Mouse (Mus musculus) stomach, postnatal 0 days (tissue): ENCODE measurements around the gene Lrrc36. TPM values are rescaled to one million over a fixed set of nuclear protein-coding genes. Genes with fewer than 3 reads are reported as not detected.

Experiments
- ATAC-seq: fragments of 200-750 bp; cut with Nextera tagmentation; 2 replicates; pipeline ENCODE4 v1.8.0; 2017; ENCODE audit not compliant: low FRiP score, low TSS enrichment
- DNase-seq: peaks from one replicate; pipeline ENCODE4 v3.0.0-alpha.2; 2016; ENCODE audit warnings: low spot score
- H3K27ac ChIP-seq: fragments of 300-500 bp; sonication (generic); replicated peaks from 2 replicates; pipeline ENCODE4 v1.5.1; 2014; ENCODE audit warnings: mild to moderate bottlenecking, control low read depth
- H3K27me3 ChIP-seq: fragments of 300-500 bp; sonication (generic); 2 replicates; pipeline ENCODE4 v1.6.1; 2014; ENCODE audit warnings: low read length; ENCODE audit not compliant: control insufficient read depth, insufficient read depth
- H3K36me3 ChIP-seq: fragments of 300-500 bp; sonication (generic); 2 replicates; pipeline ENCODE4 v1.6.1; 2014; ENCODE audit warnings: low read length, mixed read lengths; ENCODE audit not compliant: control insufficient read depth, insufficient read depth
- H3K4me1 ChIP-seq: fragments of 300-500 bp; sonication (generic); replicated peaks from 2 replicates; pipeline ENCODE4 v1.6.1; 2014; ENCODE audit warnings: antibody characterized with exemption; ENCODE audit not compliant: control insufficient read depth, insufficient read depth
- H3K4me2 ChIP-seq: fragments of 300-500 bp; sonication (generic); replicated peaks from 2 replicates; pipeline ENCODE4 v1.6.1; 2014; ENCODE audit warnings: low read depth, mild to moderate bottlenecking, control low read depth, moderate library complexity
- H3K4me3 ChIP-seq: fragments of 300-500 bp; sonication (generic); 2 replicates; pipeline ENCODE4 v1.5.1; 2014; ENCODE audit warnings: low read depth, low read length, control low read depth
- H3K9ac ChIP-seq: fragments of 300-500 bp; sonication (generic); 2 replicates; pipeline ENCODE4 v1.6.1; 2014; ENCODE audit warnings: mild to moderate bottlenecking, low read length, control low read depth, mixed read lengths
- H3K9me3 ChIP-seq: fragments of 300-500 bp; sonication (generic); 2 replicates; pipeline ENCODE4 v1.6.1; 2016; ENCODE audit warnings: low read length; ENCODE audit not compliant: control insufficient read depth
- CTCF ChIP-seq: IDR thresholded peaks from 2 replicates; pipeline ENCODE4 v1.5.1; 2016; ENCODE audit warnings: antibody characterized with exemption, low read depth, mild to moderate bottlenecking, moderate library complexity
- EP300 ChIP-seq: optimal IDR thresholded peaks from 2 replicates; pipeline ENCODE3; 2016; ENCODE audit warnings: antibody characterized with exemption
- WGBS: fragments of 180-500 bp; shearing (Covaris S2); extraction: QIAGEN DNeasy Blood & Tissue Kit; methylation state at CpG from one replicate; pipeline ENCODE4 v1.1.7; 2014; 5-methylcytosine and 5-hydroxymethylcytosine counted together
- polyA plus RNA-seq: library from polyadenylated mRNA; unstranded; fragments of >200 nt; fragmentation: Nextera tagmentation; extraction: Ambion mirVana; gene quantifications from 2 replicates; pipeline ENCODE4 v1.2.1, GENCODE M21; 2015

Gene Lrrc36
- polyA plus RNA-seq, 1 experiment from 2014 or later, result 0.08 TPM

GRCm38 (mm10) chr8:105441433-105441832 lies 28.1 kb downstream of the Lrrc36 start:
- Histone ChIP-seq H3K36me3 (no peaks in the 10 kb centered on the region), H3K4me3 (no peak overlapping the region), H3K9ac (no peak overlapping the region), H3K4me2 (no peak overlapping the region), H3K4me1 (no peaks in the 10 kb centered on the region), H3K9me3 (no peaks in the 10 kb centered on the region), H3K27ac (no peak overlapping the region), H3K27me3 (0 out of 2 replicates have a peak, but pooled peaks cover 2% of the 10 kb centered on the region)
- DNase-seq (peak; percentile 71), ATAC-seq (peak; percentile 40; the same call in 1 of the 2 replicates)
- TF ChIP-seq EP300 (no peak), CTCF (peak; percentile 71)
- WGBS, result 11% methylated on average over 6 of the region's 6 CpGs

GRCm38 (mm10) chr8:105442661-105443060 lies 29.3 kb downstream of the Lrrc36 start:
- Histone ChIP-seq H3K36me3 (no peaks in the 10 kb centered on the region), H3K27me3 (0 out of 2 replicates have a peak, but pooled peaks cover 2% of the 10 kb centered on the region), H3K9ac (no peak overlapping the region), H3K9me3 (no peaks in the 10 kb centered on the region), H3K4me3 (no peak overlapping the region), H3K27ac (no peak overlapping the region), H3K4me2 (no peak overlapping the region), H3K4me1 (no peaks in the 10 kb centered on the region)
- DNase-seq (no peak), ATAC-seq (no peak)
- 88% methylated on average over 5 of the region's 5 CpGs for WGBS
- TF ChIP-seq CTCF (no peak), EP300 (no peak)

GRCm38 (mm10) chr8:105445296-105446126 lies 32.1 kb downstream of the Lrrc36 start:
- no peaks in the 10 kb centered on the region for H3K4me1 ChIP-seq
- no peaks in the 10 kb centered on the region for H3K27me3 ChIP-seq
- H3K4me3 ChIP-seq, result no peak overlapping the region
- no peak overlapping the region for H3K9ac ChIP-seq
- ATAC-seq (no peak), DNase-seq (no peak)
- no peaks in the 10 kb centered on the region for H3K36me3 ChIP-seq
- no peak overlapping the region for H3K27ac ChIP-seq
- no peak for TF ChIP-seq EP300
- TF ChIP-seq CTCF, result no peak
- WGBS, result 31% methylated on average over 11 of the region's 11 CpGs
- no peak overlapping the region for H3K4me2 ChIP-seq
- H3K9me3 ChIP-seq, result no peaks in the 10 kb centered on the region

GRCm38 (mm10) chr8:105446127-105446552 lies 32.8 kb downstream of the Lrrc36 start:
- 37% methylated on average over 4 of the region's 4 CpGs for WGBS
- no peaks in the 10 kb centered on the region for H3K9me3 ChIP-seq
- no peak for ATAC-seq
- H3K4me3 ChIP-seq, result no peak overlapping the region
- no peaks in the 10 kb centered on the region for H3K27me3 ChIP-seq
- H3K4me1 ChIP-seq, result no peaks in the 10 kb centered on the region
- H3K4me2 ChIP-seq, result no peak overlapping the region
- H3K9ac ChIP-seq, result no peak overlapping the region
- no peak for TF ChIP-seq CTCF
- TF ChIP-seq EP300, result no peak
- no peak for DNase-seq
- H3K27ac ChIP-seq, result no peak overlapping the region
- H3K36me3 ChIP-seq, result no peaks in the 10 kb centered on the region

GRCm38 (mm10) chr8:105448188-105448587 lies 34.8 kb downstream of the Lrrc36 start:
- Histone ChIP-seq H3K9ac (no peak overlapping the region), H3K9me3 (no peaks in the 10 kb centered on the region), H3K4me1 (no peaks in the 10 kb centered on the region), H3K4me2 (no peak overlapping the region), H3K4me3 (no peak overlapping the region), H3K36me3 (no peaks in the 10 kb centered on the region), H3K27me3 (no peaks in the 10 kb centered on the region), H3K27ac (no peak overlapping the region)
- no peak for DNase-seq
- TF ChIP-seq CTCF (no peak), EP300 (no peak)
- WGBS, result 80% methylated on average over 3 of the region's 3 CpGs
- ATAC-seq, result no peak

GRCm38 (mm10) chr8:105448596-105448995 lies 35.2 kb downstream of the Lrrc36 start:
- Histone ChIP-seq H3K36me3 (no peaks in the 10 kb centered on the region), H3K4me2 (no peak overlapping the region), H3K27me3 (no peaks in the 10 kb centered on the region), H3K4me1 (no peaks in the 10 kb centered on the region), H3K27ac (no peak overlapping the region), H3K9ac (no peak overlapping the region), H3K9me3 (no peaks in the 10 kb centered on the region), H3K4me3 (no peak overlapping the region)
- DNase-seq, result no peak
- ATAC-seq, result no peak
- TF ChIP-seq CTCF, result no peak
- no peak for TF ChIP-seq EP300
- WGBS, result 67% methylated on average over 5 of the region's 5 CpGs
